Mouse (Mus musculus): ENCODE measurements around the gene Il15.

DNA sequence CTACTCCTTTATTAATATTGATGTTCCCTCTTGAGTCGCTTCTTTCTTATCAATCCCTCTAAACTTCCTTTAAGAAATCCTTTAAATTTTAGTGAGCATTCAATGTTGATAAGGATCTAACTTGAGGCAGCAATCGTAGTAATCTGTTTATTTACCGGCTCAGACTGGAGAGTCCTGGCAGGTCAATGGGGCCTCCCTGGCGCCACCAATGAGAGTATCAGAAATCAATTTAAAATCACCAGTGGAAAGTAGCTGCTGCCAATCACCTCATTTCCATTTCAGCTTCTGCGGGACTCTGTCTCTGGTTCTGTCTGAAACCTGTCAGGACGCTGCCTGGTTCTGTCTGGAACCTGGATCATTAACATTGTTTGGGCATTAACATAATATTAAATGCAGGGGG, 1.5 kb downstream of the Il15 start:
- TF ChIP-seq POLR2A (IDR thresholded peaks at IDR 0.05; ENCODE audit: insufficient read depth, low read length) = no peak
- TF ChIP-seq CTCF (IDR thresholded peaks at IDR 0.05; ENCODE audit: low read depth, low read length) = no peak
- no peak for TF ChIP-seq EP300 (IDR thresholded peaks at IDR 0.05; ENCODE audit: insufficient read depth, low read depth, low read length)
